Mouse (Mus musculus) kidney, adult 10 weeks (tissue): ENCODE measurements around the gene Kbtbd8. TPM values are rescaled to one million over a fixed set of nuclear protein-coding genes. Genes with fewer than 3 reads are reported as not detected.

Experiments
- polyA plus RNA-seq: library from polyadenylated mRNA; stranded (reverse); fragments of 350-450 nt; fragmentation: Illumina TruSeq; extraction: RNeasy Lipid Tissue Mini Kit (QIAGEN cat#74804); gene quantifications from one replicate; pipeline ENCODE4 v1.2.3, GENCODE M21; 2014; ENCODE audit warnings: low read depth, low replicate concordance

The Kbtbd8 gene
- 8.6 TPM for polyA plus RNA-seq

GRCm38 (mm10) chr6:95116946-95117345, at the start of gene Kbtbd8:
TSS of gene Kbtbd8 (plus strand) at chr6:95117240.

Other genes starting within 250 kb of the Kbtbd8 start
- gene Gm10234, start 204.9 kb downstream of the Kbtbd8 start, polyA plus RNA-seq, result not detected